Mouse (Mus musculus) adrenal gland, adult 2 months (tissue): ENCODE results near the gene Xxylt1. TPM values are rescaled to one million over a fixed set of nuclear protein-coding genes. Genes with fewer than 3 reads are reported as not detected.

Experiments
- DNase-seq: peaks from one replicate; pipeline ENCODE4 v3.0.0; 2021
- polyA plus RNA-seq: library from polyadenylated mRNA; depleted of rRNA; stranded (reverse); fragments of >200 nt; gene quantifications from 2 replicates; pipeline ENCODE4 v1.2.3, GENCODE M21; 2012
- total RNA-seq, 2 experiments: library from RNA; stranded (reverse); gene quantifications; 2 replicates each; pipeline ENCODE4 v1.2.3; 2021

Xxylt1 gene
- total and polyA plus RNA-seq, 3 experiments, result 12.7 to 28.9 (median 14.1) TPM

DNA sequence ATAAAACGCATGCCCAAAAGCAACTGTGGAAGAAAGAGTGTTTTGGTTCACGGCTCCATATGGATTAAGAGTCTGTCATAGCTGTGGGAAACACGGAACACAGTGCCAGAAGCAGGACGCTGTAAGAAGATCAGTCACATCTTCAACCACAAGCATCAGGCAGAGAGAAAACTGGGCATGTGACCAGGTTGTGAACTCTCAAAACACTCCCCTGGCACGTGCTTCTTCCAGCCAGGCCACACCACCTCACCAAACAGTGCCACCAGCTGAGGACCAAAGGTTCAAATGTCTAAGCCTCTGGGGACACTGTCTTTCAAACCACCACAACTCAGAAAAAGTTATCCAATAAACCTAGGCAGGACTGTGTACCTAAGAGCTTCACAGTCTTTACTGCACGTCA is 93.0 kb downstream of the Xxylt1 start:
- DNase-seq, result no peak

GRCm38 (mm10) chr16:30987684-30988083 is 93.5 kb downstream of the Xxylt1 start:
- DNase-seq, result no peak

- DNase-seq, result no peak
Observed at GRCm38 (mm10) chr16:30984826-30985545, 96.2 kb downstream of the Xxylt1 start.

GRCm38 (mm10) chr16:30984101-30984500 is 97.1 kb downstream of the Xxylt1 start:
- DNase-seq, result no peak

DNA sequence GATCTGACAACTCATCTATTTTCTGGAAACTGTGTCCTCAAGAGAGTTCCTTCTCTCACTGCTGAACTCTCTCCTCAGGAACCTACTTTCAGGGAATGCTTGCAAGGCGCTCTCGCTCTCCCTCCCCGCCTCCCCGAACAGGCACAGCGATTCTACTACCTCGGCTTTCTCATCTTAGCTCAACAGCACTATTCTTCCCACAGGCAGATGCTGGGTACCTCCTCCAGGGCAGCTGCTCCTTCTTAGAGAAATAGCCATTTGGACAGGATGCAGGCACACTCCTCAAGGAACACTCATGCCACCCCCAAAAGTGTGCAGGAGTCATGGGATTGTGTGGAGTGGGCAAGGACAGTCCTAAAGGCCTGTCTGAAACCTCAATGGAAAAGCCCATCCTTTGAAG is 97.5 kb downstream of the Xxylt1 start:
- DNase-seq, result no peak

DNA sequence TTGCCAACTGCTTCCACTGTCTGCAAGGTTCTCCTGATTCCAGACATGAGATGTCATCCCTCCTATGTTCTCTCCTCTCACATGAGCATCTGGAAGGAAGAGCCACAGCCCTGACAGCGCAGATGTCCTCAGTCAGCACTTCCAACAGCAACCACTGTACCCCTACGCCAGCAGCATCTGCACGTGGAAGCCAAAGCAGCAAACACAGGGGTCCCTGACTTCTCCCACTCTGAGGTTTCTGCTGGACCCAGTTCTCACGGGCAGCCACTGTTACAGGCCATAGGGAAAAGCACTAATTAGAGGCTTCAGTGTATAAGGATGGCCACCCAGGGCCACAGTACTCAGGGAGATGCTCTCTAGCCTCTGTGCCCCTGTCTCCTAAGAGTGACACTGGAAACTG is 98.0 kb downstream of the Xxylt1 start:
- DNase-seq, result no peak

- peak; percentile 52 for DNase-seq
Observed at GRCm38 (mm10) chr16:30981345-30981744, 99.9 kb downstream of the Xxylt1 start.

DNA sequence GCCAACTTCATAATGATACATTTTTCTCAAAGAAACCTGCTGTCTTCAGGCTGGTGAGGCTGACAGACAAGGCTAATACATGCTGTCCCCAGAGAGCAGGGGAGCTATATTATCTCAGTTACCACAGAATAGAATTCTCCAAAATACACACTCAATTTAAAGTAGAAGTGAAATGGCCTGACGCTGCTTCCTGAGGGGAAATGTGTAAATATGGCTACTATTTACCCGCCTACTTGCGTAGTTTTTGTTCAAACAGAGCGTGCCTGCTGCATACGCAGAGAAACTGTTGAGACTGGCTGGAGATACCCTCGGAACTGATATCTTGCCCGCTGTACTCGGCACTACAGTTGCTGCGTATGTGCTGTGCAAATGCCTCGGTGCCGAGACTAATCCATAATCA is 101.3 kb downstream of the Xxylt1 start:
- DNase-seq, result no peak

GRCm38 (mm10) chr16:30977728-30978127 is 103.5 kb downstream of the Xxylt1 start:
- no peak for DNase-seq

- peak; percentile 93 for DNase-seq
Observed at GRCm38 (mm10) chr16:30977186-30977585, 104.0 kb downstream of the Xxylt1 start.

DNA sequence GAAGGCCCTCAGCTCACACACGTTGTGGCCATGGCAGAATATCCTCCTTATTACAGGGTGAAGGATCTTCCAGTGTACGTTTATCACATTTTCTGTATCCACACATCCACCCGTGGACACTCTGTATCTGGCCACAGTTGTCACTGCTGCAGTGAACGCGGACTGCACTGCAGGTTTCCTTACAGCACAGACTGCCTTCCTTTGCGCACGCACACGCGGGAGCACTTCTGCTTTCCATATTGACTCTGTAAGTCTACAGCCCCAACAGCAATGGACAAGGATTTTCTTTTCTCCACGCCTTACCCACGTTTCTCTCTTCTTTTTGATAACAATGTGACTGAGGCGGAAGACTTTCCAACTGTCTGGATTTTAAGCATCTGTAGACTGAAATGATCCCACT is 106.7 kb downstream of the Xxylt1 start:
- no peak for DNase-seq

DNA sequence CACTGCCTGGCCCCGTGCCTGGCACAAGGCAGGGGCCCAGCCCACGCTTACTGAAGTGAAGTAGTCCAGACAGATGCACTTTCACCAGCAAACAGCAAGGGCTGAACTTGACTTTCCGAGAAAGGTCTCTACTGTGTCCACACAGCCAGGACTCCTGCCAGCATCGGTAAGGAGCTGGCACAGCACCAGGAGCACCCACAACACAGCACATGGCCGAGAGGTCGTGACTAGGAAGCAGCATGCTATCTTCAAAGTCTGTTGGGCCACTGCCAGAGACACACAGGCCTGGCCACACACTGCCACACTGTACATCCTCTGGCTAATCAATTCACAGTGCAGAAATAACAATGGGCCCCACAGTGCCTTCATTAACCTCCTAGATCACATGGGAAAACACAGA is 107.8 kb downstream of the Xxylt1 start:
- DNase-seq, result peak; percentile 74

GRCm38 (mm10) chr16:30971950-30972541 is 109.2 kb downstream of the Xxylt1 start:
- DNase-seq, result no peak

- peak; percentile 48 for DNase-seq
Observed at GRCm38 (mm10) chr16:30969266-30970064, 111.8 kb downstream of the Xxylt1 start.

DNA sequence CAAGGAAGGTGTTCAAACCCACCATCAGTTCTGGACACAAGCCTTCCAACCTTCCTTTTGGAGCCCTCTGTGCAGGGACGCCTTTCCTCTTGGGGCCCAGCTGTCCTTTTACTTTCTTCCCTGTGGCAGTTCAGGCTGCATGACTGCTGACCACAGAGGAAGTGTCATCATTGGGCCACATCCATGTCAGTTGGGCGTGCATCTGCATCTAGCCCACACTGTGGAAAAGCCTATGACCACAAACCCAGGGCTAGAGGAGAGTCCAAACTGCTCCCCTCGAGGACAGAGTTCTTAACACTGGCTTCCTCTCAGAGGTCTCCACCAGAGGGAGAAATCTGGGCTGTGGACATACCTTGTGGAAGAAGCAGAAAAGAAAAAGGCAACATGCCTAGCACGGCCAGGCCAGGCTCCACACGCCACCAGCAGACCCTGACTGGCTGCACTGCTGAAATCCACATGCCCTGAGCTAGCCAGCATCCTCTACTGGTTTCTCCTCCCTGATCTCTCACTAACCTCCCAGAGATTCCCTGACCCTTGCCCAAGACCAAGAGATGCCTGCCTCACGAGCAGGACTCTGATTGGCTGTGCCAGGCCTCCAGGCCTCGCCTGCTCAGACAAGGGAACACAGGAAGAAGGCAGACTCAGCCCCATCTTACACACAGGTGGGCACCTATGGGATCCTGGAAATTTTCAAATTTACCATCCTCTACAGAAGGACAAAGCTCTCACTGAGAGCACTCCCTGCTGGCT is 112.7 kb downstream of the Xxylt1 start:
- no peak for DNase-seq

DNA sequence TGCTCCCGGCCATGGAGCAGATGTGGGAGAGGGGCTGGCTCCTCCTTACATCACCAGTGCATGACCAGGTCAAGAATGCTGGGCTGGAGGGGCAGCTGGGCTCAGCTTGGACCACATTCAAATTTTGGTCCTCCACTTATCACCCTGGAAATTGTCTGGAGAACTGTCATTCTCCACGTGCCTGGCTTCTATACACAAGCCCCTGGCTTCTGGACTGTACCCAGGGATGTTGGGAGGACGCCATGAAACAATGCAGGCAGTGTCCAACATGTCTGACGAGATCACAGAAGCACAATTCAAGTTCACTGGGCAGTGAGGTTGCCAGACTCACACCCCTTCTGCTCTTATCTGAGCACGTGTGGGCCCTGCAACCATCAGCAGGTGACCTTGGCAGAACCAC is 114.5 kb downstream of the Xxylt1 start:
- DNase-seq, result no peak

DNA sequence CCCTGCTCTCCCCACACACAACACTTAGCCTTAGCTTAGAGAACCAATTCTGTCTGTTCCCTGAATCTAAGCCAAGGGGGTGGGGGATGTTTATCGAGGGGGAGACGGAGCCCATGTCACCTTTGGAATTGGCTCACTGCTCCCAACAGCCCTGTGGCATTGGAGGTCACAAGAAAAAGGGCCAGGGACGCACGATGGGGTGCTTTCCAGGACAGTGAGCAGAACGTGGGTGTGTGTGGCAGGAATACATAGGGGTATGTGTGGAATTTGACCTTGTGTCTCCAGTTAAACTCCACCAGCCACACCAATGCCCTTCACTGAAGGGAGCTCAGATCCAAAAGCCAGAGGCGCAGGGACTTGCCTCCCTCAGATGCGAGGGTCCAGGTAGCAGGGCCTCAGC is 116.3 kb downstream of the Xxylt1 start:
- no peak for DNase-seq

DNA sequence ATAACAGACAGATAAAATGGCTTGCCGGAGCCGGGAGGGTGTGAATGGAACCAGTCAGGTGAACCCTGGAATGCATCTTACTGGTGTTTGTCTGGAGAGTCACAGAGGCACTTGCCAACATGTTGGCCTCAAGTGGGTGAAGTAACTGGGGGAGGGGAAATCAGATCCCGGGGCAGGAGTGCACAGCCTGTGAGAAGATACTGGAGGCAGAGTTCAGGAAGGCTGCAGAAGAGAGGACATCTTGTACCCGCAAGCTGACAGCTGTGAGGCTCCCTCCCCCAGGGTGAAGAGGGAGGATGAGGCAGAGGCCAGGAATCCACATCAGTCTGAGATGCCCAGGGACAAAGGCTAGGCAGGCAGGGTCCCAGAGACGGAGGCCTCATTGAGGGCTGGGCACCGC is 116.8 kb downstream of the Xxylt1 start:
- no peak for DNase-seq

GRCm38 (mm10) chr16:30962515-30962914 is 118.7 kb downstream of the Xxylt1 start:
- DNase-seq, result no peak

- no peak for DNase-seq
Observed at GRCm38 (mm10) chr16:30961176-30961575, 120.1 kb downstream of the Xxylt1 start.

GRCm38 (mm10) chr16:30960266-30960665 is 121.0 kb downstream of the Xxylt1 start:
- no peak for DNase-seq

DNA sequence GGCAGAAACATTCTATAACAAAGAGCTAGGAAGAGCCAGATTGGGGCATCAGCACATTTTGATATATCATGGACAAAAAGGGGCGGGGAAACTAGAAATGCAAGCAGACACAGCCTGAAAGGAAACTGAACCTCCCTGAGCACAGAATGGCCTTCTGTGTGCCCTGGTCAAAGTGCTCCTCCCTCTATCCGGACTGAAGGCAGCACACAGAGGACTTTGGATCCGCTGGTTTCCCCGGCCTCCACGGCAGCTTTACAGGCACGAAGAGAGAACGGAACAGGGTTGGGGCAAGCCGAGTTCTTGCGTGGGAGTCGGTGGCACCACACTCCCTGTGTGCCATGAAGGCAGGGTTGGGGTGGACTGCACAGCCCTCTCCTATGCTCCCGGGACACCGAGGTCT is 121.5 kb downstream of the Xxylt1 start:
- DNase-seq, result no peak
